Mouse (Mus musculus) monocyte, adult 2 months (primary cell): ENCODE results near the gene Gabrg3.

ENCODE experiments used
- DNase-seq, 2 experiments: peaks; one replicate each; pipeline ENCODE4 v3.0.0; 2022; ENCODE audit warnings: low spot score in 2 of 2, low read depth in 1 of 2

Gene Gabrg3

GRCm38 (mm10) chr7:57386517-57387340 lies at the start of gene Gabrg3:
Gene Gabrg3, minus strand, starts transcription at chr7:57387188.
- no peak for DNase-seq

- no peak for DNase-seq
These were observed 35.7 kb upstream of the Gabrg3 start for GRCm38 (mm10) chr7:57422675-57423074.

- no peak for DNase-seq
These were observed 34.1 kb upstream of the Gabrg3 start for GRCm38 (mm10) chr7:57421044-57421443.

GRCm38 (mm10) chr7:57419392-57419791 lies 32.4 kb upstream of the Gabrg3 start, which contains the start of gene Gabrb3:
Gene Gabrb3, plus strand, starts transcription at chr7:57419692.
- no peak for DNase-seq

- DNase-seq = no peak
These were observed 25.9 kb upstream of the Gabrg3 start for GRCm38 (mm10) chr7:57412896-57413295.

GRCm38 (mm10) chr7:57411163-57411562 lies 24.2 kb upstream of the Gabrg3 start:
- no peak for DNase-seq

- DNase-seq = no peak
These were observed 6.6 kb upstream of the Gabrg3 start for GRCm38 (mm10) chr7:57393551-57393950.

- no peak for DNase-seq
These were observed 3.1 kb upstream of the Gabrg3 start for GRCm38 (mm10) chr7:57390046-57390445.

GRCm38 (mm10) chr7:57387341-57387654 lies 310 bp upstream of the Gabrg3 start:
- no peak for DNase-seq

GRCm38 (mm10) chr7:57384112-57384511 lies 2.9 kb downstream of the Gabrg3 start:
- DNase-seq = no peak

- no peak for DNase-seq
These were observed 21.0 kb downstream of the Gabrg3 start for GRCm38 (mm10) chr7:57366013-57366390.

GRCm38 (mm10) chr7:57365134-57366012 lies 21.6 kb downstream of the Gabrg3 start:
- no peak for DNase-seq

GRCm38 (mm10) chr7:57363812-57364211 lies 23.2 kb downstream of the Gabrg3 start:
- no peak for DNase-seq

GRCm38 (mm10) chr7:57357871-57358540 lies 29.0 kb downstream of the Gabrg3 start:
- no peak for DNase-seq

- DNase-seq = no peak
These were observed 30.3 kb downstream of the Gabrg3 start for GRCm38 (mm10) chr7:57356565-57357301.

GRCm38 (mm10) chr7:57348774-57349173 lies 38.2 kb downstream of the Gabrg3 start:
- DNase-seq = no peak

- no peak for DNase-seq
These were observed 45.1 kb downstream of the Gabrg3 start for GRCm38 (mm10) chr7:57341910-57342309.

- no peak for DNase-seq
These were observed 55.8 kb downstream of the Gabrg3 start for GRCm38 (mm10) chr7:57331211-57331610.

- DNase-seq = no peak
These were observed 56.7 kb downstream of the Gabrg3 start for GRCm38 (mm10) chr7:57330240-57330639.

GRCm38 (mm10) chr7:57324473-57324872 lies 62.5 kb downstream of the Gabrg3 start:
- no peak for DNase-seq

- no peak for DNase-seq
These were observed 64.9 kb downstream of the Gabrg3 start for GRCm38 (mm10) chr7:57322086-57322485.
